8 mouse cellular contexts compared by ENCODE assay signal in the genomic region with DNA sequence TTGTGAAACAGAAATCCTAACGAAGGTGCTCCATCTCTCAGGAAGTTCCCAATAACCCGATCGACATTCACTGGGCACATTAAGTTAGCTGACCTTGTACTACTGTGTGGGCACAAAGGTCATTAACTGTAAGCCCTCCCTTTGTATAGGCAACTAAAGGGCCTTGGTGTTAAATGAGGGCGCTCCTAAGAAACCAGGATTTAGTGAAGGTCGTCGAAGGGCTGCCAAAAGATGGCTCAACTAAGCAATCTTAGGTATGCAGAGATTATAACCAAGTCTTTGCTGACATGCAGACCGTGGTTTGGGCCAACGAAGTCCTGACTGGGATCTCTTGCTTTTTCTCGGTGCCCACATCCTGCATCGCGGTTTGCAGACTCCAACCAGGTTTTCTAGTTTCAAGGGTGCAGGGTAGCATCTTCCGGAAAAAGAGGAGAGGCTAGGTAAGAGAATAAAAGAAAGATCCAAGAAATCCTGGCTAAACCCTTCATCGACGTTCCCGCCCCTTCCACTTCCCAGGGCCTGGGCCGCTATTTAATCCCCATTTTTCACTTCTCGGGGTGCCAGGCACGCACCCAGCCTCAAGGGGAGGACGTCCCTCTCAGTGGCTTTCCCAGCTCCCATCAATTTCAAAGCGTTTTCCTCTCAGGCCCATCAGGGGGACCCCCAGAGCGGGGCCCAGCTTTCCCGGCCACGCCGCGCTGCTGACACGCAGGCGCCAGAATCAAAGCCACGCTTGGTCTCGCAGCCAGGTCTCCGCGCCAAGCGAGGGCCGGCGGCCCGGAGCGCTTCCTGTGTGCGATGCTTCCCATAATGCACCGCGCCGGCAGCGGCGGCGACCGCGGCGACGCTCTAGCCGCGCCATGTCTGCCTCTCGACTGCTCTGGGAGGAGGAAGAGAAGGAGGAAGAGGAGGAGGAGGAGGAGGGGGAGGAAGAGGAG. TPM values are rescaled to one million over a fixed set of nuclear protein-coding genes. Genes with fewer than 3 reads are reported as not detected.
DNase-seq lines count a peak whose midpoint lies in the region; ATAC-seq and TF ChIP-seq lines count a peak whose summit lies in the region.
"Not testable (repeated sequence)": the region's sequence is repeated elsewhere in the genome, so short reads cannot be mapped to it uniquely, and the experiment has no call there.

A gene (plus strand): TSS at position 893 of the 938 bp plus-strand sequence.

- peak within 1 kb of the TSS; percentile 97 for H3K9ac ChIP-seq in hindbrain, postnatal 0 days (replicated peaks; ENCODE audit: low read length)

- intact Hi-C loops in gastrocnemius, adult 2 months (cut with DNase I), result not testable (repeated sequence)

- H3K27ac ChIP-seq in gastrocnemius, adult 2 months, result peak within 1 kb of the TSS; percentile 97
- H3K27ac ChIP-seq in hindbrain, postnatal 0 days, result peak within 1 kb of the TSS; percentile 97

- peak within 1 kb of the TSS; percentile 82 for H3K4me2 ChIP-seq in hindbrain, postnatal 0 days (ENCODE audit: low read depth, low read length)

- ATAC-seq in common myeloid progenitor, adult 5-6 weeks (replicated peaks; ENCODE audit: low read depth, poor library complexity, severe bottlenecking), result peak; percentile 86
- ATAC-seq in hindbrain, postnatal 0 days, result peak; percentile 92

- not testable (repeated sequence) for H3K4me1 ChIP-seq in hindbrain, postnatal 0 days (ENCODE audit: insufficient read depth, low read length)
- peaks cover 35% of the 10 kb centered on the region for H3K4me1 ChIP-seq in megakaryocyte, embryonic 14.5 days

- H3K27me3 ChIP-seq in hindbrain, postnatal 0 days (ENCODE audit: insufficient read depth, low read length); megakaryocyte, embryonic 14.5 days (replicated peaks): not testable (repeated sequence)

- H3K9me3 ChIP-seq in hindbrain, postnatal 0 days (ENCODE audit: low read length); megakaryocyte, embryonic 14.5 days: not testable (repeated sequence)

- WGBS in hindbrain, postnatal 0 days, result 3% methylated on average over 50 of the region's 50 CpGs

- peak; percentile 26; the same call in 1 of the 2 replicates for TF ChIP-seq CTCF in gastrocnemius, adult 2 months (IDR thresholded peaks at IDR 0.05)
- peak; percentile 51 for TF ChIP-seq CTCF in hindbrain, postnatal 0 days (IDR thresholded peaks at IDR 0.05; ENCODE audit: low read depth)

- not testable (repeated sequence) for H3K36me3 ChIP-seq in hindbrain, postnatal 0 days (ENCODE audit: insufficient read depth, low read length); megakaryocyte, embryonic 14.5 days (replicated peaks; ENCODE audit: low read length)

- peak within 1 kb of the TSS; percentile 96 for H3K4me3 ChIP-seq in gastrocnemius, adult 2 months
- H3K4me3 ChIP-seq in hindbrain, postnatal 0 days (ENCODE audit: low read length), result peak within 1 kb of the TSS; percentile 91
- H3K4me3 ChIP-seq in megakaryocyte, embryonic 14.5 days (replicated peaks), result peak within 1 kb of the TSS; percentile 99

- peak; percentile 96 for DNase-seq in ZHBTc4 (ENCODE audit: low read depth, low spot score)
- DNase-seq in gastrocnemius, adult 2 months, result peak; percentile 96
- peak; percentile 97 for DNase-seq in hindbrain, postnatal 0 days (ENCODE audit: low spot score)
- peak; percentile 81 to 87 for DNase-seq in left cerebral cortex, adult 8-10 months (ENCODE audit: low spot score in 2 of 2)
- peak; percentile 96 for DNase-seq in right cerebral cortex, postnatal 10 days (ENCODE audit: low spot score in 2 of 2)
- peak; percentile 90 for DNase-seq in urinary bladder, postnatal 25 days (ENCODE audit: low spot score)

RNA-seq across cellular contexts. Expression of the gene that starts here (rescaled TPM):
- 36.2 and 36.4 TPM in 2 replicates for total RNA-seq in common myeloid progenitor, adult 5-6 weeks (2017)
- 10 to 100 TPM; 23.5 to 28.0 TPM for total RNA-seq in gastrocnemius, adult 2 months (2021)
- total RNA-seq in hindbrain, postnatal 0 days (2014; rRNA removed), result 31.4 and 33.6 TPM in 2 replicates
- polyA plus RNA-seq in hindbrain, postnatal 0 days (2015; fragmentation: Nextera tagmentation; extraction: Ambion mirVana), result 42.1 and 44.4 TPM in 2 replicates
- total RNA-seq in left cerebral cortex, adult 8-10 months (2022), result 100 to 1,000 TPM; 160 to 197 (median 184) TPM
- 0.32 and 0.62 TPM in 2 replicates for polyA plus RNA-seq in megakaryocyte, embryonic 14.5 days (2012; ENCODE audit: insufficient read depth, low replicate concordance)

Comparison
In these comparisons a context has a peak if more than half of its experiments do, and no peak if none do; other contexts are left out.
1. Peak in every context shown above with its lines: DNase-seq, ATAC-seq, H3K4me3 ChIP-seq and H3K27ac ChIP-seq.
2. RNA of the gene that starts here (polyA plus RNA-seq): 42.1 to 44.4 TPM in hindbrain, postnatal 0 days; 0.32 to 0.62 TPM in megakaryocyte, embryonic 14.5 days; every median in the first group is over 10 times any median in the second.